Mouse (Mus musculus) midbrain, embryonic 11.5 days (tissue): ENCODE data around the gene Kl. TPM values are rescaled to one million over a fixed set of nuclear protein-coding genes. Genes with fewer than 3 reads are reported as not detected.

Experiments used
- ATAC-seq: fragments of 200-750 bp; cut with Nextera tagmentation; 2 replicates; pipeline ENCODE4 v1.8.0; 2017; ENCODE audit warnings: moderate TSS enrichment, moderate library complexity; ENCODE audit not compliant: low FRiP score
- DNase-seq: peaks from one replicate; pipeline ENCODE4 v3.0.0; 2015; ENCODE audit warnings: low spot score; ENCODE audit errors: missing footprints
- H3K27ac ChIP-seq: fragments of 300-500 bp; sonication (generic); 2 replicates; pipeline ENCODE4 v1.5.1; 2014; ENCODE audit warnings: low read depth, low read length
- H3K27me3 ChIP-seq: fragments of 300-500 bp; sonication (generic); 2 replicates; pipeline ENCODE4 v1.6.1; 2014; ENCODE audit warnings: mild to moderate bottlenecking, low read length, moderate library complexity, mixed read lengths; ENCODE audit not compliant: control insufficient read depth, insufficient read depth
- H3K36me3 ChIP-seq: fragments of 300-500 bp; sonication (generic); 2 replicates; pipeline ENCODE4 v1.6.1; 2014; ENCODE audit warnings: mild to moderate bottlenecking, low read length, moderate library complexity, mixed read lengths; ENCODE audit not compliant: control insufficient read depth, insufficient read depth
- H3K4me1 ChIP-seq: fragments of 300-500 bp; sonication (generic); 2 replicates; pipeline ENCODE4 v1.6.1; 2014; ENCODE audit warnings: low read length; ENCODE audit not compliant: control insufficient read depth, insufficient read depth
- H3K4me2 ChIP-seq: fragments of 300-500 bp; sonication (generic); 2 replicates; pipeline ENCODE4 v1.6.1; 2014; ENCODE audit warnings: mild to moderate bottlenecking, moderate library complexity
- H3K4me3 ChIP-seq: fragments of 300-500 bp; sonication (generic); 2 replicates; pipeline ENCODE4 v1.5.1; 2014; ENCODE audit warnings: low read depth, low read length
- H3K9ac ChIP-seq: fragments of 300-500 bp; sonication (generic); 2 replicates; pipeline ENCODE4 v1.6.1; 2014; ENCODE audit warnings: low read length
- H3K9me3 ChIP-seq: fragments of 300-500 bp; sonication (generic); 2 replicates; pipeline ENCODE4 v1.6.1; 2016; ENCODE audit warnings: low read length; ENCODE audit not compliant: control insufficient read depth
- WGBS: fragments of 180-500 bp; shearing (Covaris S2); extraction: QIAGEN DNeasy Blood & Tissue Kit; methylation state at CpG from one replicate; pipeline ENCODE4 v1.1.7; 2014; 5-methylcytosine and 5-hydroxymethylcytosine counted together
- polyA plus RNA-seq: library from polyadenylated mRNA; unstranded; fragments of >200 nt; fragmentation: Nextera tagmentation; extraction: Ambion mirVana; gene quantifications from 2 replicates; pipeline ENCODE4 v1.2.1, GENCODE M21; 2014

The Kl gene
- polyA plus RNA-seq, 1 experiment from 2014 or later: 0.23 TPM

DNA sequence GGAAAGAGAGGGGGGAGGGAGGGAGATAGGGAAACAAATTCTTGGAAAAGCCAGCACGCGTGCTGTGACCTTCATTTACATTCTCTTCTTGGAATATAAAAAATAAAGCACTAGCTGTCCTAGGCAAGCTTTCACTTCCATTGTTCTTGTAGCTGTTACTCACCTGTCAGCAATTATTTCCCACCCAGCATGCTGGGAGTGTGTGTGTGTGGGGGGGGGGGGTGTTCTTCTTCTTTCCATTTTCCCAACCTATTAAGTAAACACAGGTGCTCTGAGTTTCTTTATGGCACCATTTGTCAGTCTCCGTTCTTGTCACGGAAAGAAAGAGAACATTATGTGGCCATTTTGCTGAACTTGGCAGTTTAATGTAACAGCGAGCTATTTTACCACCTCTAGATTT lies 66.6 kb downstream of the Kl start:
- DNase-seq: no peak
- no peak for ATAC-seq
- no peak overlapping the region for H3K27ac ChIP-seq
- H3K9ac ChIP-seq: no peak overlapping the region
- WGBS: 80% methylated on average over 5 of the region's 5 CpGs
- H3K9me3 ChIP-seq: no peaks in the 10 kb centered on the region
- H3K4me1 ChIP-seq: 0 out of 2 replicates have a peak, but pooled peaks cover 3% of the 10 kb centered on the region
- H3K36me3 ChIP-seq: no peaks in the 10 kb centered on the region
- no peak overlapping the region for H3K4me3 ChIP-seq
- no peaks in the 10 kb centered on the region for H3K27me3 ChIP-seq
- no peak overlapping the region for H3K4me2 ChIP-seq

DNA sequence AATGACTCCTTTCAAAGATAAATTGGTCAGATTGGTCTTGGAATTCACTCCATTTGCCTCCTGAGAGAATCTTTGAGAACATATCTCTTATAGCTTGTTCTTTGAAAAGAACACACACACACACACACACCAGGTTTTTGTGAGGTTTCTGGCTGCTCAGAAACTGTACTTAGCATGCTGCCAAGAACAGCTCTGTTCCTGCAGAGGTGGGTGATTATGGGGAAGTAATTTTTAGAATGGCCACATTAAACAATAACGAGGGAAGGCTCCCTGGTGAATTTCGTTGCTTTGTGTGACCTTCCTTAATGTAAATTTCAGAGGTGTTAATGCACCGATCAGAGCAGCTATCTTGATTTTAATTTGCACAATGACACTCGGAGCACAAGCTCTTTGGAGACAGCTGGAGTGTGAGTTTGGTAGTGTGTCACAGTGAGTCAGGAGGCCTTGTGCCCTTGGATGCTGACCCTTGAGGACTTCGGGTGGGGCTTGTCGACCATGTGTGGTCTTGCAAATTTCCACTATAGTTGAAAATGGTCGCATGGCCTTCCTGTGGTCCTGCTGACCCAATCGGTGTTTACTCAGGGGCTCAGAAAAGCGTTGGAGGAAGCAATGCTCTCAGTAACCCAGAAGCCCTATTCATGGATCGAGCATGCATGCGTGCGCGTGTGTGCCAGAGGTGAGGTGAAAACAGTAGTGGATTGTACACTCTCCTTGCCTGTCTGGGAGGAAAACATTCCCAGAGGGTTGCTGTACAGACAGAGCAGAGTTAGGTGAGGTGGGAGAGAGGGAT lies 67.8 kb downstream of the Kl start:
- no peak for ATAC-seq
- Histone ChIP-seq H3K4me1 (0 out of 2 replicates have a peak, but pooled peaks cover 3% of the 10 kb centered on the region), H3K36me3 (no peaks in the 10 kb centered on the region), H3K9me3 (no peaks in the 10 kb centered on the region), H3K4me2 (no peak overlapping the region), H3K4me3 (no peak overlapping the region), H3K27me3 (no peaks in the 10 kb centered on the region), H3K9ac (no peak overlapping the region), H3K27ac (no peak overlapping the region)
- DNase-seq: no peak
- 78% methylated on average over 13 of the region's 13 CpGs for WGBS

DNA sequence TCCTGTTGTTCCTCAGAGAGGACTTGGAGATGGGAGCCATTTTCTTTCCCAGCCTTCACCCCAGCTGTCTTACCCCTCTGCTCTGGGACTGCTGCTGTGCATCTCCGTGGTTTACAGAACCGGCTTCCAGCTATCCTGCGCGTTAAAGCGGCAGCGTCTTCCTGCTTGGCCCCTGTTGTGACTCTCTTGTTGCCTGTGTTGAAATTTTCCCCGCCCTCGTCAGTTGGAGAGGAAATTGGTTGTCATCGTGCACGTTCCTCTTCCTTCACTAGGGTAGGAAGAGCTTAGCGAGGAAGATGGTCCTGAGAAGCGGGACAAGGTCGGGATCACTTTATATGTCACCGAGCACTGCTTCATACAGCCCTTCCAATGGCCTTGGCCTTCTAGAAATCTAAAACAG lies 68.4 kb downstream of the Kl start:
- no peaks in the 10 kb centered on the region for H3K36me3 ChIP-seq
- ATAC-seq (no peak), DNase-seq (no peak)
- H3K4me1 ChIP-seq: 0 out of 2 replicates have a peak, but pooled peaks cover 3% of the 10 kb centered on the region
- no peak overlapping the region for H3K4me3 ChIP-seq
- H3K27ac ChIP-seq: no peak overlapping the region
- H3K27me3 ChIP-seq: no peaks in the 10 kb centered on the region
- H3K4me2 ChIP-seq: no peak overlapping the region
- no peaks in the 10 kb centered on the region for H3K9me3 ChIP-seq
- WGBS: 82% methylated on average over 14 of the region's 14 CpGs
- H3K9ac ChIP-seq: no peak overlapping the region

DNA sequence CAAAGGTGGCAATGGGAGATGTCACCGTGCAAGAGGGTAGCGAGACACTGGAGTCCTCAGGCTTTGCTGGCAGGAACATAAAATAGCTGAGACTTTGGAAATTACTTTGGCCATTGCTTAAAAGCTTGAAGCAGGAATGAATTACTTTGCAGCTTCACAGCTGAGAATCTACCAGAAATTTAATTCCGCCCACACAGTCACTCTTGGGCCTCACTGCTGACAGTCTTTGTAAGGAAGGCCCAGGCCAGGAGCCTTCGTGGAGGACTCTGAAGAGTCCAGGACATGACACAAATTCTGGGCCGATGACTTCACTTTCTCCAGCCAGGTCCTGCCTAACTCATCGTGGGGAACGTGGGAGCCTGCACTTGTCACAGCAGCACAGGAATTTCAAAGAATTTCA lies 69.6 kb downstream of the Kl start:
- H3K36me3 ChIP-seq: no peaks in the 10 kb centered on the region
- DNase-seq (no peak), ATAC-seq (no peak)
- H3K4me1 ChIP-seq: 0 out of 2 replicates have a peak, but pooled peaks cover 3% of the 10 kb centered on the region
- no peak overlapping the region for H3K9ac ChIP-seq
- no peak overlapping the region for H3K27ac ChIP-seq
- no peaks in the 10 kb centered on the region for H3K27me3 ChIP-seq
- no peak overlapping the region for H3K4me2 ChIP-seq
- WGBS: 86% methylated on average over 7 of the region's 7 CpGs
- H3K9me3 ChIP-seq: no peaks in the 10 kb centered on the region
- H3K4me3 ChIP-seq: no peak overlapping the region

DNA sequence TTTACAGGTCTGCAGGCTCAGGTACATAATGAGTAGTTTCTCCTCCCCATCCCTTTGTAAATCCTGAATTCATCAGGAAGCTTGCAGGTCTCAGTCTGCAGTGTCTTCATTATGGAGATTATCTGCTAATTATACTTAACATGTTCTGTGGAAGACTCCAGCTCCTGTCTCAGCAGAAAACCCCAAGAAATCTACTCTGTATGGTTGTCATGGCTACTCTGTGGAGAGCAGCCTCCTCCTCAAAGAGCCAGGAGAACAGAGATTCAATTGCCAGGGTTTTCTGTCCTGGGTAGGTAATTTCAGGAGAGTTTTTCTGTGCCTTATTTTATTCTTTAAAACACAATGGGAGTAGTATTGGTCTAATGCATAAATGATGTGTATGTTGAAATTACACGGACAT lies 70.5 kb downstream of the Kl start:
- Histone ChIP-seq H3K27ac (no peak overlapping the region), H3K9me3 (no peaks in the 10 kb centered on the region), H3K36me3 (no peaks in the 10 kb centered on the region), H3K4me3 (no peak overlapping the region), H3K4me1 (0 out of 2 replicates have a peak, but pooled peaks cover 3% of the 10 kb centered on the region), H3K27me3 (no peaks in the 10 kb centered on the region), H3K4me2 (no peak overlapping the region), H3K9ac (no peak overlapping the region)
- ATAC-seq (no peak), DNase-seq (no peak)
- 21% methylated on average over 1 of the region's 1 CpGs for WGBS

DNA sequence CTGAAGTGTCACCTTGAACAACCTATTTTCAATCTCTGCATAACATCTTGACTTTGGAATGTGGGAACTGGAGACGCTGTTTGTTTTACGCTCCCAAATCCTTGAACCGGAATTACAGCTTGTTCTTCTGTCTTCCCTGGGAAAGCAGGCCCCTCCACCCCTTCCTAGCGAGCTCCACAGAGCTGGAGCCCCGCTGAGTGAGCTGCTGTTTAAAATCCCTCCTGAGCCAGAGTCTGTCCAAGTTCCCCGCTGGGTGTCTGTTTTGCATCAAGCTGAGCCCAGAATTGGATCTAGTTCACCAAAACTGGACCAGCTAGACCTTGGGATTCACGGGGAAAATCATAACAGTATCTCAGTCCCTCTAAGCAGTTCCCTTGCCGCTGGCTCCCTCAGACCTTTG lies 71.1 kb downstream of the Kl start:
- WGBS: 5% methylated on average over 8 of the region's 8 CpGs
- H3K4me3 ChIP-seq: no peak overlapping the region
- no peaks in the 10 kb centered on the region for H3K36me3 ChIP-seq
- no peaks in the 10 kb centered on the region for H3K27me3 ChIP-seq
- H3K9me3 ChIP-seq: no peaks in the 10 kb centered on the region
- H3K9ac ChIP-seq: no peak overlapping the region
- H3K4me1 ChIP-seq: 0 out of 2 replicates have a peak, but pooled peaks cover 3% of the 10 kb centered on the region
- ATAC-seq (no peak), DNase-seq (peak; percentile 87)
- no peak overlapping the region for H3K4me2 ChIP-seq
- H3K27ac ChIP-seq: no peak overlapping the region

DNA sequence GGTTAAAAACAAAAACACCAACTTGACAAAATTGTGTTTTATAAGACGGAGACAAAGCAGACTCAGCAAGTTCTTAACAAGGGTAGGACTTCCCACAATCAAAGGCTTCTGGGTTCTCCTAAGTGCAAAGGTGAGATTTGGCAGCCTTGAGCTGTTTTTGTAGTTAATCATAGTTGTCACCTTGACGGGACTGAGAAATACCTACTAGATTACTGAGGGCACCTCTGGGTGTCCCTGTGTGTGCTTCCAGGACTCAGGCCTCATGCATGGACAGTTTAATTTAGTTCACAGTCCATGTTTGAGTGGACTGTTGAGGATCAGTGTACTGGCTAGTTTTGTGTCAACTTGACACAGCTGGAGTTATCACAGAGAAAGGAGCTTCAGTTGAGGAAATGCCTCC lies 72.1 kb downstream of the Kl start:
- DNase-seq: no peak
- Histone ChIP-seq H3K4me2 (no peak overlapping the region), H3K4me1 (0 out of 2 replicates have a peak, but pooled peaks cover 3% of the 10 kb centered on the region), H3K4me3 (no peak overlapping the region), H3K9me3 (no peaks in the 10 kb centered on the region), H3K36me3 (no peaks in the 10 kb centered on the region), H3K27me3 (no peaks in the 10 kb centered on the region), H3K9ac (no peak overlapping the region), H3K27ac (no peak overlapping the region)
- 82% methylated on average over 2 of the region's 2 CpGs for WGBS
- no peak for ATAC-seq

DNA sequence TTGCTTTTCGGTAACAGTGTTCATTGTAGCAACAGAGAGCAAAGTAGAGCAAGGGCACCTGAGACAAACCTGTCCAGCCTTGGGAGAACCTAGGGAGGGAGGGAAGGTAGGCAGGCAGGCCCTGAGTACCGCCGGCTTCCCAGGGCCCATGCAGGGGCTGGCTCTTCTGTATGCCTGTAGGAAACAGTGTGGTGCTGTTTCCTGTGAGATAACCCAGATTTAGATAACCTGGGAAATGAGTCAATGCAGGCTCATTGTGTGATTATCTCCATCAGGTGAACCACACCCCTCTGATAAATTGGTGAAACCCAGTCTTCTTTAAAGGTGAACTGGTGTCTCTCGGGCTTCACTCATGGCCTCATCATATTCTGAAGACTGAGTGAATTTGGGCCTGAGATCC lies 73.7 kb downstream of the Kl start:
- no peaks in the 10 kb centered on the region for H3K36me3 ChIP-seq
- 90% methylated on average over 4 of the region's 4 CpGs for WGBS
- H3K27me3 ChIP-seq: no peaks in the 10 kb centered on the region
- H3K9me3 ChIP-seq: no peaks in the 10 kb centered on the region
- no peak for ATAC-seq
- no peak overlapping the region for H3K9ac ChIP-seq
- no peak overlapping the region for H3K27ac ChIP-seq
- no peak overlapping the region for H3K4me2 ChIP-seq
- no peak overlapping the region for H3K4me3 ChIP-seq
- 0 out of 2 replicates have a peak, but pooled peaks cover 3% of the 10 kb centered on the region for H3K4me1 ChIP-seq
- DNase-seq: no peak

DNA sequence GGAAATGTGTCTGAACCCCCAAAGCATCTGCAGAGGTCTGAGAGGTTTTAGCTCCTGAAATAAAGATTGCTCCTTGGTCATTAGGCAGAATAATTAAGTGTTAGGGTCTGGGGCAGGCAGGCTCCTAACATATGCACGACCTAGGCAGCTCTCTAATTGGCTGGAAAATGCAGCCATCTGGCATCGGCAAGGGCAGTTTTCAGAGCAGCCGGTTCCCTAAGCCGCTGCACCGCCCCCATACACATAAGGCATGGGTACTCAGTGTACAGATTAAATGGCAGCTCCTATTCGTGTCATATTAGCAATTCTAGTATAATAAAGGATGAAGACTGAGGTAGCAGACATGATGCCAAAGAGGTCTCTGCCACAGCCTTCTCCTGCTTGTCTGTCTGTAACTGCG lies 74.8 kb downstream of the Kl start:
- Histone ChIP-seq H3K9me3 (no peaks in the 10 kb centered on the region), H3K4me3 (no peak overlapping the region), H3K9ac (no peak overlapping the region), H3K27me3 (no peaks in the 10 kb centered on the region), H3K27ac (no peak overlapping the region), H3K4me1 (0 out of 2 replicates have a peak, but pooled peaks cover 3% of the 10 kb centered on the region), H3K4me2 (no peak overlapping the region), H3K36me3 (no peaks in the 10 kb centered on the region)
- peak; percentile 73 for DNase-seq
- 45% methylated on average over 7 of the region's 7 CpGs for WGBS
- ATAC-seq: peak; percentile 81
